Mouse (Mus musculus): ENCODE measurements around the gene Shq1. TPM values are rescaled to one million over a fixed set of nuclear protein-coding genes. Genes with fewer than 3 reads are reported as not detected.

Shq1 gene
- polyA plus RNA-seq, 1 experiment from 2014 or later: 12.0 TPM

DNA sequence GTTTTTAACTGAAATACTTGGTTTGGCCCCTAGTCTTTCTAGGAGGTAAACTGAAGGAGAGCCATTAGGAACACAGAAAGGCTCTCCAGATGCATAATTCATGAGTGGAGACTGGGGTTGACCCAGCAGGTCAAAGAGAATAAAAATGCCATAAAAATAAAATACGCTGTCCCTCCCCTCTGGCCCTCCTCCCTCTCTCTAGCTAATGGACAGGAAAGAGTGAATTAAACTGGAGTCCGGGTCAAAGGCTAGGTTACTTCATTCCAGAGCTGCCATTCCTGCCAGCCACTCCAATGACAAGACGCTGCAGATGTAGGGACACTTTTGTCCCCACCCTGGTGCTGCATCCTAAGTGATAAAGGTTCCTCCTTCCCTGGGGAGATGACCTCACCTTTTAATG, 145.5 kb downstream of the Shq1 start:
- Histone ChIP-seq H3K36me3 (no peaks in the 10 kb centered on the region), H3K4me2 (replicated peaks) (no peak overlapping the region), H3K9me3 (no peaks in the 10 kb centered on the region), H3K4me1 (peaks cover 9% of the 10 kb centered on the region; the same call in 1 of the 2 replicates), H3K27me3 (no peaks in the 10 kb centered on the region), H3K27ac (replicated peaks) (no peak overlapping the region), H3K9ac (replicated peaks) (no peak overlapping the region), H3K4me3 (no peak overlapping the region)
- no peak for ATAC-seq (replicated peaks)
- 24% methylated on average over 3 of the region's 3 CpGs for whole genome bisulfite sequencing

DNA sequence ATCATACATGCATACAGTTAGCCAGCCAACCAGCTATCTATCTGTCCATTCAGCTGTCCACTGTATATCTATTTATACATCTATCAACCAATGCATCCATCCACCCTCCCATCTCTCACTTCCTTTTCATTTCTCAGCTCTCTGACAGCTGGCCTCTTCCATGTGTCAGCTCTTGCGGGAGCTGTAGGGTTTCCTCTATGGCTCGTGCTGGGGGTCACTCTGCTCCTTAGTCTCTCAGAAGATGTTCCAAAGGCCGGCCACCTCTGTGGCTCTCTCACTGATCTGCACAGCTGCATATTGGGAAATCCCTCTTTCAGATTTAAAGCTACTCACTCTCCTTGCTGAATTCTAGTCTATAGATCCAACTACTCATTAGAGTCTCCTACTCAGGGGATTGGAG, 148.5 kb downstream of the Shq1 start:
- Histone ChIP-seq H3K27me3 (no peaks in the 10 kb centered on the region), H3K27ac (replicated peaks) (no peak overlapping the region), H3K9me3 (no peaks in the 10 kb centered on the region), H3K36me3 (no peaks in the 10 kb centered on the region), H3K4me1 (peaks cover 27% of the 10 kb centered on the region), H3K4me2 (replicated peaks) (no peak overlapping the region), H3K4me3 (no peak overlapping the region), H3K9ac (replicated peaks) (no peak overlapping the region)
- 81% methylated on average over 3 of the region's 3 CpGs for WGBS
- ATAC-seq (replicated peaks): no peak

DNA sequence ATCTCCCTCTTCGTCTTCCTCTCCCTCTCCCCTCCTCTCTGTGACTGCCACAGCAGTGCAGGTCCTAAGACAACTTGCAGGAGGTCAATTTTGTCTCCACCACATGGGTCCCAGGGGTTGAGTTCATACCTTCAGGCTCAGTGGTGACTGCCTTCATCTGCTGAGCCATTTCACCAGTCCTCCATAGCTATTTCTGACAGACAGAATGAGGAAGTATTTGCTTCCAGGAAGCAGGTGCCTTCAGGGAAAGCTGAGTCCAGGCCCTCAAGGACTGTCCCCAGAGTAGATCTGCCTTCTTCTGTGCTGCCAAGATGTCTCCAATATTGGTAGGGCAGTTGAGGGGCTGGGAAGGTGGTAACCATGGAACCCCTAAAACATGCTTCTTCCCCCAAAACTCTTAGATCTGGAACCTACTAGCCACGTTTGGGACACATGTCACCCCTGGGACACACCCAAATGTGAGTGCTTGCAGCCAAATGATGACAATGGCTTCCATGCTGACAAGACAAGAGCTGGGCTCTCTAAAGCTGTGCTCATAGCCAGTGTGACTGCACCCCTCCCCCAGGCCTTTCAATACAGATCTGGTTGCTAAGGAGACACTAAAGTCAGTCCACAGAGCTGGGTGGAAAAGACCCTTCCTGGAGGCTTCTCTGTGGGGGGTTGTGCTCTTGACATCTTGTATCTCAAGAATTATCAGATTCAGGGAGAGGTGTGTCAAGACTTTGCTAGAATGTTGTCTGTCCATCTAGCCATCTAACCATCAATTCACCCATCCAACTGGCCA, 149.2 kb downstream of the Shq1 start:
- Histone ChIP-seq H3K4me3 (no peak overlapping the region), H3K9me3 (no peaks in the 10 kb centered on the region), H3K27ac (replicated peaks) (no peak overlapping the region), H3K9ac (replicated peaks) (no peak overlapping the region), H3K27me3 (no peaks in the 10 kb centered on the region), H3K36me3 (no peaks in the 10 kb centered on the region), H3K4me2 (replicated peaks) (no peak overlapping the region), H3K4me1 (peaks cover 28% of the 10 kb centered on the region)
- WGBS: 70% methylated on average over 2 of the region's 2 CpGs
- ATAC-seq (replicated peaks): no peak

DNA sequence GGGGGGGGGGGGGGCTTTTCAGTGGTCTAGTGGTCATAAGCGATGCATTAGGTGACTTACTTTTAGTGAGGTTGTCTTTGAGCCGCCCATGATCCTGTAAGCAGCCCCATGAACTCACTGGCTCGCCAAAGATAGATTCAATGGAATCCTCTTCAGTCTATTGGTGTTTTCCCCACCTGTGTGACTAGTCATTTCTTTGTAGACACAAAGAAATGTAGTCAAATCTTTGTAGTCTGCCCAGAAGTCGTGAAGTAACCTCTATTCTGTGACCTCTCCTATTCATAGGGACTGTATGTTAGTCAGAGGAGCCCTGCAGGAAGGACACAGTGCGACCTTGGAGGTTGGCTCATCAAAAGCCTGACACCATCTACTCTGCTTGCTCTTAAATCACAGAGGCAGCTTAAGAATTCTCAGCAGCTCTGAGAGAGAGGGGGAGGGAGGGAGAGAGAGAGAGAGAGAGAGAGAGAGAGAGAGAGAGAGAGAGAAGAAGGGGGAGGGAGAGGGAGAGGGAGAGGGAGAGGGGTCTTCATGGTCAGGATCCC, 150.3 kb downstream of the Shq1 start:
- Histone ChIP-seq H3K36me3 (no peaks in the 10 kb centered on the region), H3K4me1 (peaks cover 20% of the 10 kb centered on the region), H3K9ac (replicated peaks) (no peak overlapping the region), H3K27me3 (no peaks in the 10 kb centered on the region), H3K27ac (replicated peaks) (no peak overlapping the region), H3K9me3 (no peaks in the 10 kb centered on the region), H3K4me2 (replicated peaks) (no peak overlapping the region), H3K4me3 (no peak overlapping the region)
- no peak for ATAC-seq (replicated peaks)
- 79% methylated on average over 5 of the region's 5 CpGs for WGBS

DNA sequence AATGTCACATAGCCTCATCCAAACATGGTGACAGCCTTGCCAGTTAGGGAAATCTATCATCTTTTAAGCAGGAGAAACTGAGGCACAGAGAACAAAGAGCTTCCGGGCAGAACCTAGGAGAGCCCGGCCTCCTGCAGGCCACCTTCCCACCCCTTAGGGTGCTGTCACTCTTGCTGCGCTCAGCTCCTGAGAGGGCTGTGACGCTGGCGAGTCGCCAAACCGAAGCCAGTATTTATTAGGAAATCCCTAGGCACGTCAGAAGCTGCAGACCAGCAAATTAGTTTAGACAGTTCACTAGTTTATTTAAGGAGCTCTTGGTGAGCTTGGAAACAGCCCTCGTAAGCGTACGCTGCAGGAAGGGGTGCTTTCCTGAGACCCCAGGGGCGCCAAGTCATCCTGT, 151.1 kb downstream of the Shq1 start:
- WGBS: 54% methylated on average over 12 of the region's 12 CpGs
- peaks cover 19% of the 10 kb centered on the region for H3K4me1 ChIP-seq
- no peak for ATAC-seq (replicated peaks)

More for the DNA sequence above, 151.1 kb downstream of the Shq1 start:
- Histone ChIP-seq H3K9ac (replicated peaks) (no peak overlapping the region), H3K27ac (replicated peaks) (no peak overlapping the region), H3K36me3 (no peaks in the 10 kb centered on the region), H3K9me3 (no peaks in the 10 kb centered on the region), H3K27me3 (no peaks in the 10 kb centered on the region), H3K4me2 (replicated peaks) (no peak overlapping the region), H3K4me3 (no peak overlapping the region)

Other genes with a start within 250 kb of the Shq1 start
- gene Gxylt2, start 33.6 kb upstream of the Shq1 start, polyA plus RNA-seq (2015; fragmentation: Nextera tagmentation; extraction: Ambion mirVana): 0.66 and 0.88 TPM in 2 replicates
- 24.1 and 25.0 TPM in 2 replicates for gene Ppp4r2, start 162.5 kb upstream of the Shq1 start, polyA plus RNA-seq (2015; fragmentation: Nextera tagmentation; extraction: Ambion mirVana)

Data from forebrain, embryonic 15.5 days (tissue).